Mouse (Mus musculus) brain, embryonic 18.5 days (tissue): ENCODE measurements around the gene Proca1.

Experiments used
- DNase-seq: peaks from one replicate; pipeline ENCODE4 v3.0.0-alpha.2; 2012; ENCODE audit warnings: low read depth, low spot score

Gene Proca1

DNA sequence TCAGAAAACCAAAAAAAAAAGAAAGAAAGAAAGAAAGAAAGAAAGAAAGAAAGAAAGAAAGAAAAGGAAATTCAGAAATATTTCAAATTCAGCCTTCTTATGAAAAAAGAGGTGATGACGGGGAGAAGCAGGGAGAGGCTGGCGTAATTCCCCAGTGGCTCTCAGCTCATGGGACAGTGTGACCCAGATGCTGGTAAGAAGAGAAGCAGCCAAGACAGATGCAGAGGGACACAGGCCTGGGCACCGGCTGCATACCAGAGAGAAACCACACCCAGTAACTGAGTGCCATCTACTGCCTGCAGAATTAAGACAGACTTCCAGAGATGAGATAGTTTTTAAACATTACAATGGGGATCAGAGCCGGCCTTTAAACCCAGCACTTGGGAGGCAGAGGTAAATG lies 30.4 kb downstream of the Proca1 start:
- no peak for DNase-seq

DNA sequence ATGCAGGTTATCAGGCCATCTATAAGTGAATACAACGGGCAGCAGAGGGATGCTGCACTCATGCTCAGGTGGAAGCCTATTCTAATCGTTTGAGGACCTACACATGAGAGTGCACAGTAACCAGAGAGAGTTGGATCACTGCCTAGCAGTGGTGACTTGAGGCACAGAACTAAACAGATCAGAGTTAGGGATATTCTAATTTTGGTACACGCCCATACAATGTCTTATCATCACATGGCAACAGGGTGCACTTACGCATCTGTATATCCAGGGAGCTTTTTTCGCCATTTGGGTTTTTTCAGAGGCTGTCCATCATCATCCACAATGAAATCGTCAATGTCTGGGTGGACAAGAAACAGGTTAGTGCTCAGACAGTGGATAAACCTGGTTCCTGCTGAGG lies 38.3 kb downstream of the Proca1 start:
- DNase-seq = no peak

DNA sequence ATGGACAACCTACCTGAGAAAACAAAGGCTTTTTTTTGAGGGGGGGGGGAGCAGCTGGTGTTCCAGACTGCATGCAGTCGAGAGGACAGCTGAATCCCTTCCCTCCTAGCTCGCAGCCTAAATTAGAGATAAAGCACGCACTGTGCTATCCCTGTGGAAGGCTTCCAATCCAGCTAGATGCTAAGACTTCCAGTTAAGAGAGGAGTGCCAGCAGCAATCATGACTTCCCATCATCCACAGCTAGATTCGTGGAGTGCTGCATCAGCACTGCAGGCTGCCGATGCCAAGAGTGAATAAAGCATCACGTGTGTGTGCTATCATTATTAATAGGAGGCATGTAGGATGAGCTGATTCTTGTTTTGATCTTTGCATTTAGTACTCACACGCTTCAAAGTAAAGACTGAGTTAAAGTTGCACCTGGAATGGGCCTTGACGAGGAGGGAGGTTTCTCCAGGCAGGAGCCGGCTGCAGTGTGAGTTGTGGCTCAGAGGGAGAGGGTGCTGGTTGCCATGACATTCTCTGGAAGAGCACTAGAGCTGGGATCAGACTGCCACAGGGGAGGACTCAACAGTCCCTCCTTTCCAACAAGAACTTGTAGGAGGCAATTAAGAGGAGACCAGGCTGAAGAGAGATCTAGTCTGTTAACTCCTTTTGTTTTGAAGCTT lies 47.1 kb downstream of the Proca1 start:
- no peak for DNase-seq

DNA sequence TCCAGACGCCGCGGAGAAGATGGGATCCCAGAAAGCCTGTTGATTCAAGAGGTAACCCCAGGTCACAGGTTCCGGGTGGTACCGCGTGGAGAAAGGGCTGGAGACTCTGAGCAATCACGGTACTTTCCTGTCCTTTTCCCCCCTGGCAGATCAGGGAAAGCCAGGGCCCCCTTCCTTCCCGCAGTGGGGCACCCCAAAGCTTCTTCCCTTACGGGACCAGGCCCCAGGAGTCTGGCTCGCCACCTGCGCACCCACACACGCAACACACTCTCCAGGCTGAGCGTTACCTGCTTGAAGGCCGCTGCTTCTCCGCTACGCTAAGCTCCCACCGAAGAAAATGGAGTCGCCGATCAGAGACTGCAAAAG lies 52.1 kb downstream of the Proca1 start:
- no peak for DNase-seq

DNA sequence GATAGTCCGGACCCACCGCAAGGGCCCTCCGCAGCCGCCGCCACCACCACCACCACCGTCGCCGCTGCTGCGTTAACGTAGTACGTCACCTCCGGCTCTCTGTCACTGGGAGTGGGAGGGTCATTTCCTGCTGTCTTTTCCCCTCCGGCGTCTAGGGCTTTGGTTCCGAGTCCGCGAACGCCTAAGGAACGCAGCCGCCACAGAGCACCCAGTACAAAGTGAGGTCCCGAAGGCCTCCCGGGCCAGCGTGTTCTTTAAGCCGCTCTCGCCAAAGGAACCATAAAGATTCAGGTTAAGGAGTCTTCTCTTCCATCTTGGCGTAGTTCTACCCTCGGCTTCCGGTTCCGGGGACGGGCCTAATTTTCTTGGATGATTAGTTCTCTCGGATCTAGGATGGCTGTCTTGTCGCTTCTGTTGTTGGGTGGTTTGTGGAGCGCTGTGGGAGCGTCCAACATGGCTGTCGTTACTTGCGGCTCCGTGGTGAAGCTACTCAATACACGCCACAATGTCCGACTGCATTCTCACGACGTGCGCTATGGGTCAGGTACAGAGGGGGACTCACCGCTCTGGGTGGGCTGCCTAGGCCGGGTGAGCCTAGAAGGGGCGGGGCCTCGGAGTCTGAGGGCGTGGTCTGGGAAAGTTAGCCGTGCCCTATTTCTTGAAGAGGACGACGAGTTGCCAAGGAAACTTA lies 52.6 kb downstream of the Proca1 start, which contains the start of the genes Sdf2 and Supt6:
Gene Sdf2, plus strand, starts transcription at position 120 of the 691 bp plus-strand sequence.
Gene Supt6, minus strand, starts transcription at position 361 of the 691 bp plus-strand sequence.
- DNase-seq = peak; percentile 84

DNA sequence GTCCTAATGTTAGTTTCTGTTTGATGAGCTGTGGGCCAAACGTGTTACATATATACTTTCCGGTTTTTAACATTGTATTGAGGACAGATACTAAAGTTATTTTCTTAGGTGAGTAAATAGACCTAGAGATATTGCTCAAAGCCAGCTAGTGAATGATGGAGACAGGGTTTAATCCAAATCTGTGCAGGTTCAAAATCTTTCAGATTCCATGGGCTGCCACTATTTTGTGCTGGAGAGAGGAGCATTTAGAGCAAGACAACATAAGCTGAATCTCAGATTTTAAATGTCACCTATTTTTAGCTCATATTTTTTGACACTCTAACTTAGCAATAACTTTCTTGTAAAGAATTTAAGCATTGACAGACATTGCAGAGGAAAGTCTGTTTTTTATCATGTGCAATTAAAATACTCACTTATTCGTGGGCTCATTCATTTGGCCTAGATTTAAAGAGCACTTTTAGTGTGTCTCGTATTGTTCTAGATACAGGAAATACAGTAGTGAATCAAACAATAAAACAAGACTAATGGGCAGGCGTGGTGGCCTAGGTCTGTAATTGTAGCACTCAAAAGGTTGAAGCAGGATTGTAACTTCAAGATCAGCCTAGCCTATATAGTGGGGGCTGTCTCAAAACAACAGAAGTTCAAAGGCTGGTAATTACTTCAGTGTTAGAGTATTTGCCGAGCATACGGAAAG lies 53.3 kb downstream of the Proca1 start:
- DNase-seq = no peak

DNA sequence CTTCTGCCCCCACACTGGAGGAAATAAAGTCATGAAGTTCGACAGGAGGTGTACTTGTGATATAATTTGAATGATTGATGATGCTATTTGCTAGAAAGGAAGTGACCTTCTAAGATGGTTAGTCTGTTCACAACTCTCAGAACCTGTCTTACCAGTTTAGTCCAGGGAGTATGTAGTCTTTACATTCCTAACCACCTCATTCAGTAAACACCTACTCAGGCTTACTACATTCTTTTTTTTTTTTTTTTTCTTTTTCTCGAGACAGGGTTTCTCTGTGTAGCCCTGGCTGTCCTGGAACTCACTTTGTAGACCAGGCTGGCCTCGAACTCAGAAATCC lies 53.8 kb downstream of the Proca1 start:
- DNase-seq = no peak

DNA sequence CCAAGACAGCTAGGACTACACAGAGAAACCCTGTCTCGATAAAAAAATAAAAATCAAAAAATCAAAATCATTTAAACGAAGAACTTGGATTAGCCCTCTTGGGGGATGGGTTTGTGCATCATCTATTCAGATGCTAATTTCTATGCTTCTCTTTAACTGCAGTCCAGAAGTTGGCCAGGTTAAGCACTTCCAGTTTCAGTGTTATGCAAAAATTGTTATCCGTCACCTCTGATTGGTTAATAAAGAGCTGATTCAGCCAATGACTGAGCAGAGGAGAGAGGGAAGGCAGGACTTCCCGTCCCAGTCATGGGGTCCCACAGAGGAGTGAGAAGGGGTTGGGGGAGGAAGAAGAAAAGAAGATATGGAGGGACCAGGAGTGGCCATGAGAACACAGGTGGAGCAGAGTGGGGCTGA lies 54.5 kb downstream of the Proca1 start:
- DNase-seq = no peak
